In genomic region chr6:39376775-39377174, GRCm38 (mm10) we compare ENCODE assay signal across 8 mouse cellular contexts. TPM values are rescaled to one million over a fixed set of nuclear protein-coding genes. Genes with fewer than 3 reads are reported as not detected.
A peak's percentile ranks its signal among the peaks of the same experiment; 100 is the strongest.
DNase-seq lines count a peak whose midpoint lies in the region; ATAC-seq and TF ChIP-seq lines count a peak whose summit lies in the region.

No protein-coding gene starts in this region.

- no peaks in the 10 kb centered on the region for H3K9me3 ChIP-seq in liver, embryonic 11.5 days (ENCODE audit: control insufficient read depth, low read length)
- no peaks in the 10 kb centered on the region for H3K9me3 ChIP-seq in stomach, postnatal 0 days (ENCODE audit: control insufficient read depth, low read length)

- WGBS in liver, embryonic 11.5 days: 24% methylated on average over 9 of the region's 9 CpGs
- 12% methylated on average over 9 of the region's 9 CpGs for WGBS in stomach, postnatal 0 days

- H3K4me3 ChIP-seq in testis, adult 2 months (ENCODE audit: control insufficient read depth, low read depth, low read length): peak overlapping the region; percentile 86
- H3K4me3 ChIP-seq in liver, embryonic 11.5 days (ENCODE audit: low read depth, low read length): peak overlapping the region; percentile 83
- peak overlapping the region; percentile 96 for H3K4me3 ChIP-seq in stomach, postnatal 0 days (ENCODE audit: low read depth, low read length)

- TF ChIP-seq EP300 in stomach, postnatal 0 days (optimal IDR thresholded peaks at IDR 0.05): no peak

- no peak for ATAC-seq in liver, embryonic 11.5 days (replicated peaks; ENCODE audit: low FRiP score)
- ATAC-seq in stomach, postnatal 0 days (ENCODE audit: low FRiP score, low TSS enrichment): no peak

- H3K4me1 ChIP-seq in testis, adult 2 months (ENCODE audit: control insufficient read depth, insufficient read depth, low read length): peaks cover 9% of the 10 kb centered on the region
- H3K4me1 ChIP-seq in liver, embryonic 11.5 days (replicated peaks; ENCODE audit: control insufficient read depth, insufficient read depth, low read length): peaks cover 8% of the 10 kb centered on the region; the same call in 1 of the 2 replicates
- no peaks in the 10 kb centered on the region; the same call in 1 of the 2 replicates for H3K4me1 ChIP-seq in stomach, postnatal 0 days (replicated peaks; ENCODE audit: control insufficient read depth, insufficient read depth)

- no peak for TF ChIP-seq CTCF in testis, adult 2 months (IDR thresholded peaks at IDR 0.05; ENCODE audit: control insufficient read depth, insufficient read depth, insufficient replicate concordance, low read depth, low read length)
- no peak for TF ChIP-seq CTCF in stomach, postnatal 0 days (IDR thresholded peaks at IDR 0.05; ENCODE audit: low read depth)

- no peak overlapping the region; the same call in 1 of the 2 replicates for H3K27ac ChIP-seq in testis, adult 2 months (ENCODE audit: control insufficient read depth, insufficient read depth, low read depth, low read length)
- H3K27ac ChIP-seq in liver, embryonic 11.5 days (ENCODE audit: low read depth, low read length): no peak overlapping the region
- H3K27ac ChIP-seq in stomach, postnatal 0 days (replicated peaks): no peak overlapping the region; the same call in 1 of the 2 replicates

- H3K9ac ChIP-seq in liver, embryonic 11.5 days (ENCODE audit: low read depth, low read length): peak overlapping the region; percentile 82
- peak overlapping the region; percentile 83 for H3K9ac ChIP-seq in stomach, postnatal 0 days (ENCODE audit: low read length)

- peak; percentile 14 for DNase-seq in embryo, embryonic 10.5 days (ENCODE audit: low spot score)
- no peak for DNase-seq in embryo, embryonic 11 days
- no peak for DNase-seq in testis, postnatal 14 days (ENCODE audit: low spot score)
- DNase-seq in liver, embryonic 11.5 days (ENCODE audit: low spot score): no peak
- DNase-seq in stomach, postnatal 0 days (ENCODE audit: low spot score): no peak
- DNase-seq in B cell, adult 2 months: no peak
- no peak for DNase-seq in thymus, postnatal 36 days

- H3K4me2 ChIP-seq in liver, embryonic 11.5 days: peak overlapping the region; percentile 78
- peak overlapping the region; percentile 93 for H3K4me2 ChIP-seq in stomach, postnatal 0 days (replicated peaks; ENCODE audit: low read depth)

- no peaks in the 10 kb centered on the region for H3K27me3 ChIP-seq in testis, adult 2 months (ENCODE audit: control insufficient read depth, insufficient read depth, low read length)
- H3K27me3 ChIP-seq in liver, embryonic 11.5 days (replicated peaks; ENCODE audit: control insufficient read depth, insufficient read depth, low read length): peaks cover 19% of the 10 kb centered on the region; the same call in 1 of the 2 replicates
- H3K27me3 ChIP-seq in stomach, postnatal 0 days (ENCODE audit: control insufficient read depth, insufficient read depth, low read length): no peaks in the 10 kb centered on the region

- no peak for TF ChIP-seq POLR2A in testis, adult 2 months (IDR thresholded peaks at IDR 0.05; ENCODE audit: control insufficient read depth, low read depth, low read length)

- H3K36me3 ChIP-seq in testis, adult 2 months (ENCODE audit: control insufficient read depth, insufficient read depth, low read length): no peaks in the 10 kb centered on the region
- H3K36me3 ChIP-seq in liver, embryonic 11.5 days (ENCODE audit: control insufficient read depth, insufficient read depth, low read length): no peaks in the 10 kb centered on the region
- H3K36me3 ChIP-seq in stomach, postnatal 0 days (ENCODE audit: control insufficient read depth, insufficient read depth, low read length): no peaks in the 10 kb centered on the region

RNA-seq across cellular contexts. Expression of gene Slc37a3, which starts 0.7 kb away (rescaled TPM):
- 6.4 and 7.0 TPM in 2 replicates for polyA plus RNA-seq in testis, adult 2 months (2012; rRNA removed)
- polyA plus RNA-seq in liver, embryonic 11.5 days (2014; fragmentation: Nextera tagmentation; extraction: Ambion mirVana): 14.8 and 16.2 TPM in 2 replicates
- polyA plus RNA-seq in stomach, postnatal 0 days (2015; fragmentation: Nextera tagmentation; extraction: Ambion mirVana): 20.9 and 22.7 TPM in 2 replicates

RNA-seq across cellular contexts. Expression of gene Rab19, which starts 4.2 kb away (rescaled TPM):
- polyA plus RNA-seq in testis, adult 2 months (2012; rRNA removed): 0.26 and 0.77 TPM in 2 replicates
- 0.27 and 0.64 TPM in 2 replicates for polyA plus RNA-seq in liver, embryonic 11.5 days (2014; fragmentation: Nextera tagmentation; extraction: Ambion mirVana)
- 5.1 and 5.4 TPM in 2 replicates for polyA plus RNA-seq in stomach, postnatal 0 days (2015; fragmentation: Nextera tagmentation; extraction: Ambion mirVana)

RNA-seq across cellular contexts. Expression of gene Mkrn1, which starts 43.5 kb away (rescaled TPM):
- polyA plus RNA-seq in testis, adult 2 months (2012; rRNA removed): 366 and 374 TPM in 2 replicates
- polyA plus RNA-seq in liver, embryonic 11.5 days (2014; fragmentation: Nextera tagmentation; extraction: Ambion mirVana): 50.8 and 53.5 TPM in 2 replicates
- 54.6 and 56.0 TPM in 2 replicates for polyA plus RNA-seq in stomach, postnatal 0 days (2015; fragmentation: Nextera tagmentation; extraction: Ambion mirVana)
